Mouse (Mus musculus) small intestine, adult 2 months (tissue): Measurements from ENCODE around the gene Kcnt2.

Source experiments
- CTCF ChIP-seq: fragments of 200-500 bp; IDR thresholded peaks from 2 replicates; pipeline ENCODE4 v1.5.1; 2012; ENCODE audit warnings: low read depth, mild to moderate bottlenecking, control low read depth, inconsistent platforms, low read length, moderate library complexity, mixed read lengths; ENCODE audit not compliant: insufficient replicate concordance, insufficient read length; ENCODE audit errors: extremely low read depth
- POLR2A ChIP-seq: fragments of 200-500 bp; IDR thresholded peaks from 2 replicates; pipeline ENCODE4 v1.6.1; 2012; ENCODE audit warnings: low read depth, mild to moderate bottlenecking, control low read depth, inconsistent platforms, low read length, moderate library complexity

DNA sequence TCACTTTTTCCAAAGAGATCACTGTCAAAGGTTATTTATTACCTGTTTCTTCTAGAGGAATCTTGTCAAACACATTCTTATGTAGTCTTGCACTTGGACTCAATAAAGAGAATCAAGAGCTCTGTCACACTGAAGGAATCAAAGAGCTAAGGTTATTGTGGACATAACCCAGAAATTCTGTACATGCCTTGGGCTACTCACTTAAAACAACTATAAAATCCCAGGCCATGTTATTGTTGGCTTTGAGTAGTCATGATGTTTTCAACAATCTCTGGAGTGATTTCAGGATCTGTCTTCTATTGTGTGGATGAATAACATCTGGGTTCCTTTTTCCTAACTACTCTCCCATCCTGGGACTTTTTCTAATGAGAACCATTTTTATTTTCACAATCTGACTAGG is 177.0 kb downstream of the Kcnt2 start:
- TF ChIP-seq CTCF (no peak), POLR2A (no peak)
